Mouse (Mus musculus) ES-E14 (cell line): ENCODE measurements around the gene Slc37a1. TPM values are rescaled to one million over a fixed set of nuclear protein-coding genes. Genes with fewer than 3 reads are reported as not detected.
A peak's percentile ranks its signal among the peaks of the same experiment; 100 is the strongest.

Experiments used
- DNase-seq: peaks from one replicate; pipeline ENCODE4 v3.0.0-alpha.2; 2013; ENCODE audit warnings: low read depth, low spot score
- H3K27ac ChIP-seq: 2 replicates; pipeline ENCODE4 v1.5.1; 2012; ENCODE audit warnings: low read depth, mild to moderate bottlenecking, low read length, moderate library complexity, mixed read lengths; ENCODE audit not compliant: poor library complexity, insufficient read depth, severe bottlenecking
- H3K36me3 ChIP-seq: 2 replicates; pipeline ENCODE4 v1.6.1; 2012; ENCODE audit warnings: mild to moderate bottlenecking, low read length, moderate library complexity, mixed read lengths; ENCODE audit not compliant: control insufficient read depth, poor library complexity, insufficient read depth, severe bottlenecking
- H3K4me1 ChIP-seq, 2 experiments: fragments of 150-350 bp in 1 of 2; sonication (generic) in 1 of 2; 2 replicates each; pipeline ENCODE4 v1.6.1; 2012; ENCODE audit warnings: low read length in 2 of 2, mild to moderate bottlenecking in 1 of 2, mixed read lengths in 1 of 2; ENCODE audit not compliant: control insufficient read depth in 2 of 2, insufficient read depth in 2 of 2, poor library complexity in 1 of 2
- H3K4me3 ChIP-seq, 2 experiments: fragments of 150-350 bp in 1 of 2; sonication (generic) in 1 of 2; 2 replicates each; pipeline ENCODE4 v1.5.1; 2012; ENCODE audit warnings: low read length in 2 of 2, low read depth in 1 of 2, mild to moderate bottlenecking in 1 of 2, mixed read lengths in 1 of 2; ENCODE audit not compliant: insufficient read depth in 1 of 2, poor library complexity in 1 of 2, severe bottlenecking in 1 of 2
- H3K9ac ChIP-seq: 2 replicates; pipeline ENCODE4 v1.6.1; 2012; ENCODE audit warnings: low read depth, mild to moderate bottlenecking, low read length, mixed read lengths; ENCODE audit not compliant: poor library complexity, insufficient read depth, severe bottlenecking
- H3K9me3 ChIP-seq: fragments of 150-350 bp; sonication (generic); 2 replicates; pipeline ENCODE4 v1.6.1; 2012; ENCODE audit warnings: low read depth, mild to moderate bottlenecking, low read length; ENCODE audit not compliant: control insufficient read depth, insufficient read depth
- CHD2 ChIP-seq: IDR thresholded peaks from 2 replicates; pipeline ENCODE4 v1.6.1; 2014; ENCODE audit warnings: mild to moderate bottlenecking, low read depth, low read length, inconsistent platforms
- HCFC1 ChIP-seq: IDR thresholded peaks from 2 replicates; pipeline ENCODE4 v1.6.1; 2012; ENCODE audit warnings: low read length, inconsistent platforms, borderline replicate concordance; ENCODE audit not compliant: insufficient read depth
- MAFK ChIP-seq: IDR thresholded peaks from 2 replicates; pipeline ENCODE4 v1.6.1; 2014; ENCODE audit warnings: mild to moderate bottlenecking, low read depth, low read length, inconsistent platforms; ENCODE audit not compliant: insufficient read depth
- ZC3H11A ChIP-seq: IDR thresholded peaks from 2 replicates; pipeline ENCODE4 v1.6.1; 2012; ENCODE audit warnings: low read depth, mild to moderate bottlenecking, inconsistent platforms, low read length, borderline replicate concordance
- ZNF384 ChIP-seq: IDR thresholded peaks from 2 replicates; pipeline ENCODE4 v1.6.1; 2012; ENCODE audit warnings: low read depth, low read length, inconsistent platforms
- in situ Hi-C, 2 experiments: fragments of 600-800 bp; cut with MboI; formaldehyde crosslinking; loops; one replicate each; pipeline ENCODE4 v1.15.1; 2025; ENCODE audit warnings: low sequenced_read_pairs in 2 of 2, inconsistent platforms in 1 of 2; ENCODE audit not compliant: unreplicated experiment in 2 of 2
- total RNA-seq: library from RNA; depleted of rRNA; stranded (reverse); fragments of 300-350 nt; gene quantifications from 2 replicates; pipeline ENCODE4 v1.2.3, GENCODE M21; 2012

Slc37a1 gene
- total RNA-seq, 1 experiment, result 37.5 TPM

- H3K9ac ChIP-seq, result no peak overlapping the region
These were observed 92.5 kb downstream of the Slc37a1 start for GRCm38 (mm10) chr17:31379086-31379485.

GRCm38 (mm10) chr17:31379863-31380262, 93.3 kb downstream of the Slc37a1 start:
- in situ Hi-C loops, result no loop called here

More at GRCm38 (mm10) chr17:31379086-31379485, 92.5 kb downstream of the Slc37a1 start:
- in situ Hi-C loops, result no loop called here
- Histone ChIP-seq H3K27ac (no peak overlapping the region), H3K9me3 (no peaks in the 10 kb centered on the region), H3K4me1 (peaks cover 6% of the 10 kb centered on the region in 2 experiments; a peak in 2 of 4 replicates), H3K36me3 (no peaks in the 10 kb centered on the region), H3K4me3 (no peak overlapping the region)
- no peak for DNase-seq
- TF ChIP-seq ZC3H11A (no peak), ZNF384 (no peak), MAFK (no peak), CHD2 (no peak), HCFC1 (no peak)

GRCm38 (mm10) chr17:31383320-31383719, 96.7 kb downstream of the Slc37a1 start:
- DNase-seq, result no peak
- no peaks in the 10 kb centered on the region for H3K9me3 ChIP-seq
- in situ Hi-C loops, result no loop called here
- no peak overlapping the region for H3K4me3 ChIP-seq
- no peak overlapping the region for H3K27ac ChIP-seq
- H3K36me3 ChIP-seq, result no peaks in the 10 kb centered on the region
- TF ChIP-seq CHD2, result no peak
- no peak for TF ChIP-seq ZC3H11A
- no peak for TF ChIP-seq ZNF384
- no peak for TF ChIP-seq MAFK
- no peak for TF ChIP-seq HCFC1
- H3K4me1 ChIP-seq, result peaks cover 10 to 19% of the 10 kb centered on the region in 2 experiments
- H3K9ac ChIP-seq, result no peak overlapping the region

More at GRCm38 (mm10) chr17:31379863-31380262, 93.3 kb downstream of the Slc37a1 start:
- H3K4me3 ChIP-seq, result no peak overlapping the region
- TF ChIP-seq HCFC1 (no peak), ZNF384 (no peak), ZC3H11A (no peak), MAFK (no peak), CHD2 (no peak)
- peaks cover 10 to 14% of the 10 kb centered on the region in 2 experiments for H3K4me1 ChIP-seq
- H3K27ac ChIP-seq, result no peak overlapping the region
- H3K36me3 ChIP-seq, result no peaks in the 10 kb centered on the region
- H3K9ac ChIP-seq, result no peak overlapping the region
- no peak for DNase-seq
- H3K9me3 ChIP-seq, result no peaks in the 10 kb centered on the region

GRCm38 (mm10) chr17:31384968-31385627, 98.5 kb downstream of the Slc37a1 start:
- H3K36me3 ChIP-seq, result no peaks in the 10 kb centered on the region
- H3K9ac ChIP-seq, result no peak overlapping the region; the same call in 1 of the 2 replicates
- H3K4me1 ChIP-seq, result peaks cover 10 to 19% of the 10 kb centered on the region in 2 experiments
- in situ Hi-C loops, result no loop called here
- peak overlapping the region; percentile 18; the same call in 1 of the 2 replicates for H3K27ac ChIP-seq
- no peaks in the 10 kb centered on the region for H3K9me3 ChIP-seq
- DNase-seq, result peak; percentile 37
- H3K4me3 ChIP-seq, result 0 out of 4 replicates have a peak overlapping the region, but pooled peaks have one; percentile 8 to 12
- TF ChIP-seq MAFK (no peak), ZC3H11A (no peak), ZNF384 (no peak), HCFC1 (no peak), CHD2 (no peak)
